Mouse (Mus musculus): ENCODE data around the gene Fen1. TPM values are rescaled to one million over a fixed set of nuclear protein-coding genes. Genes with fewer than 3 reads are reported as not detected.

Gene Fen1
- polyA plus RNA-seq, 1 experiment from 2014 or later = 188 TPM

Small RNAs within 50 kb of the gene (microRNA-seq; reads per million reads assigned to microRNA genes)
- gene Mir6993 = 0.88 reads per million

Other genes with a start within 250 kb of the Fen1 start
- 1,175 and 1,229 TPM in 2 replicates for gene Fth1, start 223.6 kb downstream of the Fen1 start, polyA plus RNA-seq (2016; fragmentation: Nextera tagmentation; extraction: Ambion mirVana)
- 2.3 TPM in 2 replicates for gene Best1, start 202.5 kb downstream of the Fen1 start, polyA plus RNA-seq (2016; fragmentation: Nextera tagmentation; extraction: Ambion mirVana)
- 39.2 and 41.5 TPM in 2 replicates for gene Rab3il1, start 202.5 kb downstream of the Fen1 start, polyA plus RNA-seq (2016; fragmentation: Nextera tagmentation; extraction: Ambion mirVana)
- gene Fads3, start 162.6 kb downstream of the Fen1 start, polyA plus RNA-seq (2016; fragmentation: Nextera tagmentation; extraction: Ambion mirVana) = 2.4 and 3.2 TPM in 2 replicates
- 158 TPM in 2 replicates for gene Fads2, start 102.4 kb downstream of the Fen1 start, polyA plus RNA-seq (2016; fragmentation: Nextera tagmentation; extraction: Ambion mirVana)
- gene Fads1, start 21.3 kb downstream of the Fen1 start, polyA plus RNA-seq (2016; fragmentation: Nextera tagmentation; extraction: Ambion mirVana) = 142 and 155 TPM in 2 replicates
- 420 and 432 TPM in 2 replicates for gene Tmem258, start 155 bp downstream of the Fen1 start, polyA plus RNA-seq (2016; fragmentation: Nextera tagmentation; extraction: Ambion mirVana)
- gene Myrf, start 36.6 kb upstream of the Fen1 start, polyA plus RNA-seq (2016; fragmentation: Nextera tagmentation; extraction: Ambion mirVana) = 6.8 and 8.4 TPM in 2 replicates
- 1.8 and 2.2 TPM in 2 replicates for gene Dagla, start 100.7 kb upstream of the Fen1 start, polyA plus RNA-seq (2016; fragmentation: Nextera tagmentation; extraction: Ambion mirVana)
- 0.33 and 0.41 TPM in 2 replicates for gene Syt7, start 184.9 kb upstream of the Fen1 start, polyA plus RNA-seq (2016; fragmentation: Nextera tagmentation; extraction: Ambion mirVana)